Mouse (Mus musculus) heart, adult 9 months (tissue): ENCODE results near the gene Sema6d.

Experiments used
- DNase-seq, 2 experiments: peaks; one replicate each; pipeline ENCODE4 v3.0.0; 2022; ENCODE audit warnings: low spot score in 2 of 2

Sema6d gene

GRCm38 (mm10) chr2:124089813-124090230 is at the start of gene Sema6d:
Gene Sema6d (plus strand): TSS chr2:124089969.
- no peak for DNase-seq

GRCm38 (mm10) chr2:124059910-124060309 is 29.9 kb upstream of the Sema6d start:
- no peak for DNase-seq

- no peak for DNase-seq
These were observed 21.4 kb upstream of the Sema6d start for GRCm38 (mm10) chr2:124068380-124068779.

- DNase-seq, result no peak
These were observed 19.1 kb upstream of the Sema6d start for GRCm38 (mm10) chr2:124070664-124071063.

GRCm38 (mm10) chr2:124071380-124071779 is 18.4 kb upstream of the Sema6d start:
- no peak for DNase-seq

- no peak for DNase-seq
These were observed 717 bp downstream of the Sema6d start for GRCm38 (mm10) chr2:124090231-124091141.

- DNase-seq, result no peak
These were observed 9.9 kb downstream of the Sema6d start for GRCm38 (mm10) chr2:124099697-124100096.

- DNase-seq, result peak; percentile 15 to 47
These were observed 10.9 kb downstream of the Sema6d start for GRCm38 (mm10) chr2:124100486-124101200.

- DNase-seq, result no peak
These were observed 11.4 kb downstream of the Sema6d start for GRCm38 (mm10) chr2:124101201-124101517.

GRCm38 (mm10) chr2:124101580-124101979 is 11.8 kb downstream of the Sema6d start:
- no peak for DNase-seq

- no peak for DNase-seq
These were observed 13.5 kb downstream of the Sema6d start for GRCm38 (mm10) chr2:124103277-124103676.

GRCm38 (mm10) chr2:124118469-124119243 is 28.9 kb downstream of the Sema6d start:
- no peak for DNase-seq

- no peak for DNase-seq
These were observed 30.6 kb downstream of the Sema6d start for GRCm38 (mm10) chr2:124120355-124120754.

GRCm38 (mm10) chr2:124121539-124121938 is 31.8 kb downstream of the Sema6d start:
- DNase-seq, result no peak

GRCm38 (mm10) chr2:124125504-124125903 is 35.7 kb downstream of the Sema6d start:
- no peak for DNase-seq

- DNase-seq, result no peak
These were observed 37.1 kb downstream of the Sema6d start for GRCm38 (mm10) chr2:124126853-124127252.

GRCm38 (mm10) chr2:124130876-124131275 is 41.1 kb downstream of the Sema6d start:
- no peak for DNase-seq

- DNase-seq, result peak in 1 of 2 experiments; percentile 20
These were observed 51.8 kb downstream of the Sema6d start for GRCm38 (mm10) chr2:124141510-124142044.

- DNase-seq, result no peak
These were observed 55.8 kb downstream of the Sema6d start for GRCm38 (mm10) chr2:124145528-124145927.

- DNase-seq, result no peak
These were observed 68.4 kb downstream of the Sema6d start for GRCm38 (mm10) chr2:124158158-124158557.

- DNase-seq, result no peak
These were observed 72.3 kb downstream of the Sema6d start for GRCm38 (mm10) chr2:124162001-124162599.
